In genomic region chrX:9738904-9739303, GRCm38 (mm10) we compare ENCODE assay signal across 24 mouse cellular contexts.
"Had no signal": no experiment of that assay in that cellular context is flagged by ENCODE, and none has a peak within 500 bp of the region (broad histone marks: within the 10 kb centered on the region; RNA-seq: fewer than 3 reads in every experiment).

No protein-coding gene starts in this region.

- H3K27me3 ChIP-seq: embryonic facial prominence, embryonic 12.5 days; embryonic facial prominence, embryonic 13.5 days; embryonic facial prominence, embryonic 15.5 days; forebrain, embryonic 12.5 days; forebrain, embryonic 13.5 days; forebrain, embryonic 15.5 days had no signal

- H3K36me3 ChIP-seq: embryonic facial prominence, embryonic 10.5 days; embryonic facial prominence, embryonic 12.5 days; embryonic facial prominence, embryonic 13.5 days; embryonic facial prominence, embryonic 15.5 days; forebrain, embryonic 10.5 days; forebrain, embryonic 12.5 days; forebrain, embryonic 15.5 days; heart, embryonic 10.5 days had no signal

- H3K4me3 ChIP-seq: embryonic facial prominence, embryonic 10.5 days; embryonic facial prominence, embryonic 12.5 days; embryonic facial prominence, embryonic 13.5 days; embryonic facial prominence, embryonic 15.5 days; erythroblast, embryonic 14.5 days; forebrain, embryonic 10.5 days; forebrain, embryonic 12.5 days; forebrain, embryonic 13.5 days; forebrain, embryonic 15.5 days; gastrocnemius, adult 2 months; heart, adult 2 months; heart, embryonic 10.5 days had no signal

- DNase-seq: cerebellum, adult 9-11 months; cerebellum, postnatal 10 days; cerebellum, postnatal 14 days; cerebellum, postnatal 25 days; cerebellum, postnatal 36 days; forebrain, postnatal 0 days; gastrocnemius, adult 2 months; gastrocnemius, postnatal 10 days; gastrocnemius, postnatal 14 days; gastrocnemius, postnatal 25 days; gastrocnemius, postnatal 36 days; heart, adult 11 months; heart, adult 18-20 months; heart, adult 2 months had no signal
